Mouse (Mus musculus): Measurements from ENCODE around the gene Megf11.

DNA sequence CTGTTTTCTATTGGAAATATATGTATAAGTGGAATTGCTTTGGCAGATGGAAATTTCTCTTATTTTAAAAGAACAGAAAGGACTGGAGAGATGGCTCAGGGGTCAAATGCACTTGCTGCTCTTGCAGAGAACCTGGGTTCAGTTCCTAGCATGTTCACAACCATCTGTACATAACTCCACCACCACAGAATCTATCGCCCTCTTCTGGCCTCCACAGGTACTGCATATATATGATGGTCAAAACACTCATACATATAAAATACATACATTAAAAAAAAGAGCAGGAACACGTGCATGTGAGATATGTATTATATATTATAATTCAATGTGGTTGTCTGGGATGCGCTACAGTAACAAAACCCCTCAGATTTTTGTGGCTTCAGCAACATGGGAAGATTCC lies 34.2 kb upstream of the Megf11 start:
- TF ChIP-seq POLR2A (IDR thresholded peaks at IDR 0.05; ENCODE audit: insufficient read depth, low read depth, low read length), result no peak
- no peak for TF ChIP-seq EP300 (IDR thresholded peaks at IDR 0.05; ENCODE audit: insufficient read depth, low read depth, low read length)
- peak; percentile 64 for TF ChIP-seq CTCF (IDR thresholded peaks at IDR 0.05)
